Mouse (Mus musculus) adrenal gland, adult 18-20 months (tissue): ENCODE results near the gene Hba-x. TPM values are rescaled to one million over a fixed set of nuclear protein-coding genes. Genes with fewer than 3 reads are reported as not detected.

ENCODE experiments used
- DNase-seq, 2 experiments: peaks; one replicate each; pipeline ENCODE4 v3.0.0; 2021 to 2022; ENCODE audit warnings: low spot score in 2 of 2
- long read RNA-seq, 2 experiments: library from polyadenylated mRNA; stranded (forward); transcript quantifications; one replicate each; pipeline ENCODE4 v2.0.0; 2021
- total RNA-seq, 2 experiments: library from RNA; stranded (reverse); gene quantifications; 1 replicate in 1 of 2; 2 replicates in 1 of 2; pipeline ENCODE4 v1.2.3; 2021

Gene Hba-x
- not detected for total RNA-seq
- long read RNA-seq, experiment 1 = 0 reads
- long read RNA-seq, experiment 2 = 0 reads

DNA sequence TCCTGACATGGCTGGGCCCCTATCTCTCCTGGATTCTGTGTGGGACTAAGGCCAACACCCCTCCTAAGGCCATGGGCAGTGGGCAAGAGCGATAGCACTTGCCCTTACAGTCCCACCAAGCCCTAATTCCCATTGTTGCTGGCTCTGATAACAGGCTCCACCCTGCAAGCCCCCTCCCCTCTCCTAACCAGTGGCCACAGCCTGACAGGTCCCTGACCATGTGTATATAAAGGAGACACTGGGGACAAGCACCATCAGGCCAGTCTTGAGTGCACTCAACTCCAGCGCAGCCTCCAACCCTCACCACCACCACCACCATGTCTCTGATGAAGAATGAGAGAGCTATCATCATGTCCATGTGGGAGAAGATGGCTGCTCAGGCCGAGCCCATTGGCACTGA is at the start of gene Hba-x:
Gene Hba-x (plus strand): TSS at position 54 of the 400 bp plus-strand sequence.
- DNase-seq = no peak

DNA sequence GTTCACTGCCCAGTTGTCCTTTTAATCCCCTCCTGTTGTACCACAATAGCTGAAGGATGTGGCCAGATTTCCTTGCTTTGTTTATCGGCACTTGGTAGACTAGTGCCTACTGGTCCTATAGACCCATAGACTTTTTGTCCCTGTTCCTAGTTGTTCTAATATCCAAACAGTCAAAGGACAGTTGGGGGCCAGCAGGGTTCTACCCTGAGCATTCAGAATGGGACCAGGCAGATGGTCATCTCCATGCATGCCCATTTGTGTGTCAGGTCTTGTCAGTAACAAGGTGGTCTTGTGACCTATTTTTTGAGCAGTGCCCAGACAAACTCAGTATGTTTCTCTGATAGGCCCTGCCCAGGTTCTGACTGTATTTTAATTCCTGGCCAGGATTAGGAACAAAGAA is 49.2 kb upstream of the Hba-x start:
- DNase-seq = no peak

DNA sequence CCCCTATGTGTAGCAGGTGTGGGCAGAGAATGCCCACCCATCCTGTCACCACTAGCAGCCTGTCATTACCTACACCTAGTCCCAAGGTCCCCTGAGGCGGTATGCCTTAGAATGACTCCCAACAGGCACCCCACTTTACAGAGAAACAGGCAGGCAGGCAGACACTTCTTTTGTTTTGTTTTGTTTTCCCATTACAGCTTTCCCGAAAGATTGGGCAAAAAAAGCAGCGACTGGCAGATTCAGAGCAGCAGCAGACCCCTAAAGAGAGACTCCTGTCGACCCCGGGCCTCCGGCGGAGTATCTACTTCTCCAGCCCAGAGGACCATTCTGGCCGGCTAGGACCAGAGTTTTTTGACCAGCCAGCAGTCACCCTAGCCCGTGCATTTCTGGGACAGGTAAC is 48.6 kb upstream of the Hba-x start:
- no peak for DNase-seq

DNA sequence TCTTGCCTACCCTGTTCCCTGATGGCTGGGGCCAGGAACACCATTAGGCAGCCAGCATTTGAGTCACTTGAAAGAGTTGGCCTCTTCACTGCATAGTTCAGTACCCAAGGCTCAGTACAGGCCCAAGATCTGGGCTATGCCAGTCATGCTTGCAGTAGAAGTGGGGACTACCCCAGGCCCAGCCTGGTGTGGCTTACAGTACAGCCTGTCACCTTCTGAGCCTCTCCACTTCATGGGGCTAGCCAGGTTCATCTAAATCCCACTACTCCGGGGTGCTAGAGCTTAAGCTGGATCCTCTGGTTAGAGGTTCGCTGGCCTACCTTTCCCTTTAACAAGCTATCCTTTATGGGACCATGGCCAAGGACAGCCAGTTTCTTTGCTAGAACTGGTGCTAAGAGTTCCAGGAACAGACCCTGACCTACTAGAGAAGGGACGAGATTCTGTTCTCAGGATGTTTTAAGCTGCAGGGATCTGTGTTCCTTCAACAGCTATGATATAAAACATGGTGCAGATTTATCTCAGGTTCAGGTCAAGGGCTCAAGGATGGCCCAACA is 47.8 kb upstream of the Hba-x start:
- DNase-seq = no peak

DNA sequence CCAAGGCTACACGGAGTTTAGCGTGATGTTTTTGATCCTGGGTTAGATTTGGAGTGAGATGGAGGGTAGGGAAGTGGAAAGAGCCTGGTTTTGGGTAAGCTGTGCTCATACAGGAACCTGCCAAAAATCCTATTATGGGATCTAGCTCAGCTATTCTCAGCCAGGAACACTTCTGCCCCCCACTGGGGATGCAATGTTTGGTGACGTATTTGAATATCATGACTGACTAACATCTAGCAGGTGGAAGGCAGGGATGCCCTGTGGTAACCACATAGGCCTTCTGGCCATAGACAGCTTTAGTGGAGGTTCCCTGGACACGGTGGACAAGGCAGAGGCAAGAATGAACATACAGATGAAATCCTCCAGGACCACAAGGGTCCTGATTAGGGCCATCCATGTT is 46.0 kb upstream of the Hba-x start:
- DNase-seq = no peak

DNA sequence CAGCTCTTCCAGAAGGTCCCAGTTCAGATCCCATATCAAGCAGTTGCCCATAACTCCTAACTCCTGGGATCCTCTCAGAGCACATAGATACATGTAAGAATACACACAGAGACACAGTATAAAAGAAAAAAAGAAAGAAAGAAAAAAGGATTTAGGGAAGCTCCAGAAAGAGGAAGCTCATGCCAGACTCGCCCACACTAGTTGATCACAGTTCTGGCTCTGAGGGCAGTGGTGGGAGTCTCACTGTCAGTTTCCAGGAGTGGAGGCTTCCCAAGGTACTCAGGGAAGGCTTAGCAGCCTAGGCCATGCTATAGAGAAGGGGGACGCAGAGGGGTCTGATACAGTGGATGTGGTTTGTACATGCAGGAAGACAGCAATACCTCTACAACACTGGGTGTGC is 45.1 kb upstream of the Hba-x start:
- no peak for DNase-seq

DNA sequence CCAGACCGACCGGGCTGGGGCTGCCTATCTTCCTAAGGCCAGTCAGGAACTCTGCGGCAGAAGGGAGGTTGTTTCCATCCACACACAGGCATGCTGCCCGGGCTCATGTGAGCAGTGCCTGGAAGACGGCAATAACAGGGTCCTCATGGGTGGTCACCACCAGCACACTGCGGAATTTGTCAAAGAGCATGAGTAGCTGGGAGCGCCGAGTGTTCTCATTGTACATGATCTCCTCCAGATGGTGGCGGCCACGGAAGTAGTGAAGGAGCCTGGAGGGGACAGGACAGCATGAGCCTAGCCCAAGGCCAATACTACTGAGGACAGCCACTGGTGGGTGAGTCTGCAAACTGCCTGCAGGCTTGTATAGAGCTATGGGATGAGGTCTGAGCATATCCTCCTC is 43.4 kb upstream of the Hba-x start:
- DNase-seq = no peak

DNA sequence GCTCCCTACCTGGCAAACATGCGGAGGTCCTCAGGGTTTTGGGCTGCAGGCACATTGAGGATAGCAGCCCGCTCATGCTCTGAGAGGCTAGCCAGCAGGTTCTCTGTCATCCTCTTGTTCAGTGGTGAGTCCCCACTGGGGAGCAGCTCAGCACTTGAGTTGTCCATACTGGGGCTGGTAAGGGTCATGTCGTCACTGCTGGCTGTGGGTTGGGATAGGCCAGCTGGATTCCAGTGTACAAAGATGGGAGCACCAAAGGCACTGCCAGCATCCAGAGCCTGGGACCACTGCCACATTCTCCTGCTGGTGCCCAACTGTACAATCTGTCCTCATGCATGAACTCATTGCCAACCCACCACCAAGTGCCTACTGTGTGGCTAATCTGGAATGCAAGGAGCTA is 42.3 kb upstream of the Hba-x start:
- no peak for DNase-seq

DNA sequence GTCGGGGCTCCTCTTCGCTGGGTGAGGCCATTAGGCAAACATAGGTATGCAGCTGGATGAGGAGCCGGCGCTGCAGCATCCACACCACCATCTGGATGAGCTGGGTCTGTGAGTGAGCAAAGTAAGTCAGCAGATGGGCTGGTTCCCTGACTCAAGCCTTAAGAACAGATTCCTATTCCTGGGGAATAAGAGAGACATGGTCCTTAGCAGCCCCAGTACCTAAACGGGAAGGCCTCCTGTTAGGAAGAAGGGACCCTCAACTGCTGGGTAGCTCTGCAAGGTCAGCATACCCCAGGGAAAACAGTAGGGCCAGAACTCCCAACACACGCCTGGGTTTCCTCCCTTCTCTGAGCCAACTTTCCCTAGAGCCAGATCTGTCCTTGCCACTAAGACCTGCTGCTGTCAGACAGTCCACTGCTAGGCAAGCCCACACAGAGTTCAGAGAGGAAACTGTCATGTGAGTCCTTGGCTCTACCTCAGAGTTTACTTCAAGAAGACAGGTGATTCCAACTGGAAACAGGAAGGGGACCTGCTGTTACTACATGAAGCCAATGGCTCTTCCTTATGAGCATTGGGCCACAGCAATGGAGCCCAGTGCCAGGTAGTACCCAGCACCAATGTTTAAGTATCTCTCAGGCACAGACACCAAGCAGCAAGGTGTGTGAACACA is 41.2 kb upstream of the Hba-x start:
- peak in 1 of 2 experiments; percentile 16 for DNase-seq

DNA sequence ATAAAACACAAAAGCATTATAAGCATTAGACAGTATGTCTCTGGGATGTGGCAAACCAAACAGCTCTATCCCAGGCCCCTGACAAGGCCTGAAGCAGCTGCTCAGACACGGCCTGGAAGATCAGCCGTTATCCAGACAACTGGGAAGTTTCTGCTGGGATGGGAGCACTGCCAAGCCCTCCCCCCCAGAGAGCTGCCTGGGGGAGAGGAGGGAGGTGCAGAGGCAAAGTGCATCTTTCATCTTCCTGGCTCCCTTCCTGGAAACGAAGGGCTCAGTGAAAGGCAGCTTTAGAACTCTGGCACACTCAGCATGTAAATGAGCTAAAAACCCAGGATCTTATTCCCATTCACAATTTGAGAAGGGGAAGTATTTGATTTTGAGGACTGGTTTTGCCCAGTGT is 40.6 kb upstream of the Hba-x start:
- DNase-seq = peak in 1 of 2 experiments; percentile 67

DNA sequence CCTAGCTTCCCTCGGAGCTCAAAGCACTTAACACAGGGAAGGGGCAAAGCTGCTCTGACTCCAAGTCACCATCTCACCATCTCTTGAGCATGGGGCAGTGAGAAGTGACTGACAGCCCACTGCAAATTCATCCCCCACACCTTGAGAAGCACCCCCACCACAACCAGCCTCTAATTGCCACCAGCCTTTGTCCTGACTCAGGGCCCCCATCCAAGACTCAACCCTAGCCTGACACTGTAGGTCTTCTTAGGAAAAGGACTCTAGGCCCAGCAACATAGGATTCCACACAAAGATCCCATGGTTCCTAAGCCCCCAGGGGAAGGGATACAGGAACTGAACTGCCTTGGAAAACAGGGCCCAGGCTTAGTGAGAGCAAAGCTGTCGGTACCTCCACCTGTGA is 40.1 kb upstream of the Hba-x start:
- DNase-seq = peak in 1 of 2 experiments; percentile 17

DNA sequence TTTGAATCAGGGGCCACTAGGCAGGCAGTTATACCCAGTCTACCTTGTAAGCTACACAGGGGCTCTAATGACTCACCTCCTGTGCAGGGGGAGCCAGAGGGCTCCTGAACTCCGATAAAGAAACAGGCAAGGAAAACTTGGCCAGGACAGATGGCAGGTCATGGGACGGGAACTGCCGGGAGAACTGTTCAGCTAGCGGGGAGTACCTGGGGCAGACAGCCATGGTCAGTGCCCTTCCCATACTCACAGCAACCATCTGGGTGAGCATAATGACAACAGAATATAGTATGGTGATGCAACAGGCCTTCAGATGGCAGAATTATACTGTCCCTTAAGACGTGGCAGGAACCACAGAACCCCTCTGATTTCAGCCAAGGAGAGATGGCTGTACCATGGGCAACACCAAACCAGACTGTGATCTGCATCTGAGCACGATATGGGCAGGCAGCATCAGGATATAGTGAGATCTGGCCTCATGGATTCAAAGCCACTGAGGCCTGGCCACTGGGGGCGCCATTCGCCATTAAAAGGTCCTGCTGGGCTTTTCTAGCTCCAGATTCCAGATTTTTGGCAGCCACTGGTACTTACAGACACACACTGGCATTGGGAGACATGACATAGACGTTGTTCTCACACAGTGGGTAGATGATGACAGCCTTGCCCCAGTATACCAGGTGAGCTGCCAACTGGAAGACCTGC is 39.3 kb upstream of the Hba-x start:
- peak; percentile 54 to 63 for DNase-seq

DNA sequence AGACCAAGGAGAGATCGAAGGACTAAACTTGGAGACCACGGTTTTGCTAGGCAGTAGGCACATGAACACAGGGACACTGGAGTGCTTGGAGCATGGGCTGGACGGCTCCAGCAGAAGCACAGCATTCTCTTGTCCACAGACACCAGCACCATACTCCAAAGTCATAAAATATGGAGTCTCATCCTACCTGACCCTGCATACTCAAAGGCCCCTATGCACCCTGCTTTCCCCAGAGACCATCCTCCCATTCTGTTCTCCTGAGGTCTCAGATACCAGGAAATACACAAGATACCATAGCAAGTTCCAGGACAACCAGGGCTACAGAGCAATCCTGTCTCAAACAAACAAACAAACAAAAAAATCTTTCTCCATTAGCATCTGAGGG is 38.8 kb upstream of the Hba-x start:
- DNase-seq = no peak

DNA sequence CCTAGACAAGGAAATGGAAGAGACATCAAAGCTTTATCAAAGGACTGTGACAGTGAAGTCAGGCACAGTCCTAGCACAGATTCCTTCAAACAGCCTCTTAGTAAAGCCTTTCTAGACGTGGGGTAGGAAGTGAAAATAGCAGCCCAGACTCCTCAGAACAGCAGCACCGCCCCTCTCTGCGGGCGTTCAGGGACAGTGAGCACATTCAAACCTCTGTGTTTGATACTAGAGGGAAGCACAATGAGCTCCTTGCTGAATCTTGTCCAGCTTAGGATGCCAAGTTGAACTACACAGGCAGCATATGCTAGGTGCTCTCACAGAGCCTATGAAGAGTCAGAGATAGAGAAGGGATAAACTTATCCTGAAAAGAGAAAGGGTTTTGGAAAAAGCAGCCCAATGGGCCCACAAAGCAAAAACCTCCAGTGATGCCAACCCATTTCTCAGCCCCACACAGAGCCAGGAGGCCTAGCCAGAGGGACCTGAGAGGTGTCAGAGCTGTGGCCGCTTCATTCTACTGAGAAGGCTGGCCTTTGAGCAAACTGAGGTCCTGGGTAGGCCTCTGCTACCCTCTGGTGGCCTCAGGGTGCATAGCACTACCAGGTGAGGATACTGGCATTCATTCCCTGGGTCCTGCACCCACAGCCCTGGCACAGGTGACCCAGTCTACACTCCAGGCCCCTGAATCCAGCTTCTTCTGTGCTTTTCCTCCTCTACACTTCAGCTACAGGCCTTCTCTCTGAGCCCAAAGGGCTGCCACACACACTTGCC is 37.9 kb upstream of the Hba-x start:
- peak; percentile 73 to 76 for DNase-seq

DNA sequence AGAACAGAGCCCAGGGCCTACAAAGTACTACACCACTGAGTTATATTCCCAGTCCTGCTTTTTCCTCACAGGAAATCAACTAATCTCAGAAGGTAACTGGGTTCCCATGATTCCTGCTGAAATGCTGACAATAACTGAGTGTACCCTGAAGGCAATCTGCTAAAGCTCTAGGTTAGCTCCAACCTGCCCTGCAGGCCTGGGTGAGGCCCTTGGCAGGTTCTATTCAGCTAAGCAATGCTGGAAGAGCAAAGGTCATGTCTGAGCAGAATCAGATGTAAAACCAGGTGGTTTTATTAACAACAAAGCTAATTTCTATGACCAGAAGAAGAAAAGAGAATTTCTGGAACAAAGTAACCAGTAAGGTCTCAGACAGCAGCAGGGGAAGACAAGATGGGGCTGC is 34.8 kb upstream of the Hba-x start:
- no peak for DNase-seq

DNA sequence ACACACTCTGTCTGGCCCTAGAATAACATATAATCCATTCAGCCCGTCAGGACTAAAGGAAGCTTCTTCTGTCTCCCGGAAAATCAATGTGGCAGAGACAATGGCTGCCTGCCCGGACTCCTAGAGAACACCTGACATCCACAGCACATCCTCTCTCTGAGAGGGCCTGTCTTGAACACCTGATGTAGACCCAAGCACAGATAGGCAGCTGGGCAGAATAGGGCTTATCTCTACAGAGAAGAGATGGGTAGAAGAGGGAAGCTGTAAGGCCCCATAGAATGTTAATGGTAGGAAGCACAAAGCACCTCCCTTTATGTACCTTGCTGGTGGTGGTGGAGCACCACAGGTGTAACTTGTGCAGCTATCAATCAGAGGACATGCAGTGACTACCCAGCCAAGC is 34.0 kb upstream of the Hba-x start:
- DNase-seq = no peak

DNA sequence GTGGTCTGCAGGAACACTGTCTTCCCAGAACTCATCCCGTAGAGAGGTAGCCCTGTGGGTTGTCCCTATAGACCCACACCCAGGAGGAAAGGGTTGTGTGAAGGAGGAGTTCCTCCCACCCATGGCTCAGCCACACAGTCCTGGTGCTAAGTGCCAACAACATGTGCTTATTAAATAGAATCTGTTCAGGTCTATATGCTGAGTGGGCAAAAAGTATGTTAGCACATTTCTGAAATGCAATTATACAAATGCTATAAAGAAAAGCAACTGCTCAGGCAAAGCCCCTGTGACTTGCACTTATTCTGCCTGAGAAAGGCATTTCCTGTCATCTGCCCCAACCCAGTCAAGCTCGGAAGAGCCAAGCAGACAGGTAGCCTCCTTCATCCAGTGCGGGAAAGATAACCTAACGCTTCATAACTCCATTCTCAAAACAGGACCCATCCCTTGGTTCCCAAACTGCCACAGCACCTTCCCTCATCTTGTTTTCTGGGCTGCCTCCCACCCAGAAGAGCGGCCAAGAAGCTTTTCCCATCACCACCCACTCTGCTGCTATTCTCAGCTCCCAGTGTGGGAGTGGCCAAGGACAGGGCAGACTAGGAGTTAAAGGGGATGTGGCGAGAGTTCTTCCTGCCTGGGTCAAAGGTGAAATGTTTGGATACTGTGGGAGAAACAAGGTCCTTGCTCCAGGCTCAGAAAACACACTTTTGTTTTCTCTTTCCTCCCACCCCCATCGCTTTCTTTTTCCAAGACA is 32.8 kb upstream of the Hba-x start:
- no peak for DNase-seq

DNA sequence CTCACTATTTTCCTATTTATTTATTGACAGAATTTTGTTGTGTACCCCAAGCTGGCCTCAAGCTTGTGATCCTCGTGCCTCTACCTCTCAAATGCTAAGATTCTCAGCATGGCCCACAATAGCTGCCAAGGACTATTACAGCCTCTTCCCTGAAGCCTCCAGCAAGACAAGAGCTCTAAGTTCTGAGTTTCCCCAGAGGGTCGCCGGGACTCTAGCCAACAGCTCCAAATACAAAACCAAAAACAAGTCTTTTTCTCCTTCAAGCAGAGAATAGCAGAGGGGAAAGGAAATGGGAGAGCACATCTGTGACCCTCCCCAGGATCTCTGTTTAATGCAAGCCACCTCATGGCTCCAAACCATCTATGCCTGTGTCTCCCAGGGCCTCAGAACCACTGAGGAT is 32.1 kb upstream of the Hba-x start:
- no peak for DNase-seq

DNA sequence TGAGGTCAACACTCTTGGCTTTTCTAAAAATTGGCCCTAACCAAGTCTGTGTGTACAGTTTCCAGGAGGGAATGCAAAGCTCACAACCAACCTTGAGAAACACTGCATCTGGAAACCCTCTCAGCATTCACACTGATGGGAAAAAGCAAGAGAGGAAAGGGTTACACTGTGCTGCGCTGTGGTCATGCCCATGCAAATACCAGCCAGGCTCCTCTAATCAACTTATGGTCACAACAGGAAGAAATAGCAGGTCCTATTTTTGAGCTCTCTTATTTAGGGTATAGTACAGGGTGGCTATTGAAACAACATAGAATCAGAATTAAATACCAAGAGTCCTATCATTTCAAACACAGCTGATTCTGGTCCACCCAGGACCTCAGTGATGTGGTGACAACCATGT is 31.6 kb upstream of the Hba-x start:
- no peak for DNase-seq

DNA sequence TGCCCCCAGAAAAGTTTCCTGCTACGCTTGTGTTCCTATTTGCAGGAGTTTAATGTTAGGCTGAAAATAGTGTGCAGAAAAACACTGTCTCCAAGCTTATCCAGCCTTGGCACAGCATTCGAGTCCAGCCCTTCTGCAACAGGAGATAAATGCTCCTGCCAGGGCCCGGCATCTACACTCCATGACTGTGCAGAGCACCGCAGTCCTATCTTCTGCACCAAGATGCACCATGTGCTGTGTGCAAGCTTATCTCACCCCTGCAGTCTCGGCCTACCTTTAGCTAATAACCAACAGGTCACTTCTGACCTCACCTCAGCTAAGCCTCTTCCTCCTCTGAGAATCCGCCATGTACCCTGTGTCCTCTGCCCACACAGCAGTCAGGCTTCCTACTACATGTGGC is 30.6 kb upstream of the Hba-x start:
- no peak for DNase-seq

DNA sequence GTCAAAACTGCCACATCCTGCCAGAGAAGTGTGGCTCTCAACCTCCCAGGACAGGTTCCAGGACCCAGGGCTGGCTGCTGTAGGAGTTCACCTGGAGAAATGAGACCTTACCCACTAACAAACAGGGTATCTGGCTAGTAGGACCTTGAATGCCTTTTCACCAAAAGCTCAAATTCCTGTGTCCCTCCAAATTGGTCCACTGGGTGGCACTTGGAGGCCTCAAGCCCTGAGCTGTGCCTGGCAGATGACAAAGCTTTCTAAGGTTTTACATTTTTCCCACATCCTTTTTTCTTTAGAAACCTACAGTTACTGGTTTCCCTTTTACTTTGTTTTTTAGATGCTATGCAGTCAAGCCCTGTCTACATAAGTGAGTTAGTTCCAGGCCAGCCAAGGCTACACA is 29.1 kb upstream of the Hba-x start:
- DNase-seq = no peak
